Mouse (Mus musculus): ENCODE results near the gene Pde11a. TPM values are rescaled to one million over a fixed set of nuclear protein-coding genes. Genes with fewer than 3 reads are reported as not detected.

Pde11a gene
- 1.3 TPM for polyA plus RNA-seq (2014; fragmentation: Illumina TruSeq; extraction: RNeasy Lipid Tissue Mini Kit (QIAGEN cat#74804); ENCODE audit: low read depth, low replicate concordance)

GRCm38 (mm10) chr2:76338215-76339156 lies at the start of gene Pde11a:
Gene Pde11a (minus strand): TSS chr2:76338774.

GRCm38 (mm10) chr2:76369821-76370655 lies 31.5 kb upstream of the Pde11a start, which contains the start of gene Rbm45:
Gene Rbm45 (plus strand): TSS chr2:76369984.

GRCm38 (mm10) chr2:76360226-76360625 lies 21.7 kb upstream of the Pde11a start, which contains the start of gene Cyct:
Gene Cyct (minus strand): TSS chr2:76360450.

GRCm38 (mm10) chr2:75981440-75982081 lies 357.0 kb downstream of the Pde11a start, which contains the start of gene Ttc30a1:
Gene Ttc30a1 (minus strand): TSS chr2:75981967.

GRCm38 (mm10) chr2:75977752-75978368 lies 360.7 kb downstream of the Pde11a start, which contains the start of gene Ttc30a2:
Gene Ttc30a2 (minus strand): TSS chr2:75978170.

Other genes starting within 250 kb of the Pde11a start
- gene Cyct, start 21.7 kb upstream of the Pde11a start, polyA plus RNA-seq (2014; fragmentation: Illumina TruSeq; extraction: RNeasy Lipid Tissue Mini Kit (QIAGEN cat#74804); ENCODE audit: low read depth, low replicate concordance) = 0.82 TPM
- gene Rbm45, start 31.2 kb upstream of the Pde11a start, polyA plus RNA-seq (2014; fragmentation: Illumina TruSeq; extraction: RNeasy Lipid Tissue Mini Kit (QIAGEN cat#74804); ENCODE audit: low read depth, low replicate concordance) = 38.1 TPM
- 24.5 TPM for gene Osbpl6, start 67.7 kb upstream of the Pde11a start, polyA plus RNA-seq (2014; fragmentation: Illumina TruSeq; extraction: RNeasy Lipid Tissue Mini Kit (QIAGEN cat#74804); ENCODE audit: low read depth, low replicate concordance)